Mouse (Mus musculus): ENCODE measurements around the gene Wdr90. TPM values are rescaled to one million over a fixed set of nuclear protein-coding genes. Genes with fewer than 3 reads are reported as not detected.

Wdr90 gene
- 5.9 and 11.4 TPM in 2 replicates for polyA plus RNA-seq (2011; ENCODE audit: insufficient read length, low read depth, missing spikeins)

DNA sequence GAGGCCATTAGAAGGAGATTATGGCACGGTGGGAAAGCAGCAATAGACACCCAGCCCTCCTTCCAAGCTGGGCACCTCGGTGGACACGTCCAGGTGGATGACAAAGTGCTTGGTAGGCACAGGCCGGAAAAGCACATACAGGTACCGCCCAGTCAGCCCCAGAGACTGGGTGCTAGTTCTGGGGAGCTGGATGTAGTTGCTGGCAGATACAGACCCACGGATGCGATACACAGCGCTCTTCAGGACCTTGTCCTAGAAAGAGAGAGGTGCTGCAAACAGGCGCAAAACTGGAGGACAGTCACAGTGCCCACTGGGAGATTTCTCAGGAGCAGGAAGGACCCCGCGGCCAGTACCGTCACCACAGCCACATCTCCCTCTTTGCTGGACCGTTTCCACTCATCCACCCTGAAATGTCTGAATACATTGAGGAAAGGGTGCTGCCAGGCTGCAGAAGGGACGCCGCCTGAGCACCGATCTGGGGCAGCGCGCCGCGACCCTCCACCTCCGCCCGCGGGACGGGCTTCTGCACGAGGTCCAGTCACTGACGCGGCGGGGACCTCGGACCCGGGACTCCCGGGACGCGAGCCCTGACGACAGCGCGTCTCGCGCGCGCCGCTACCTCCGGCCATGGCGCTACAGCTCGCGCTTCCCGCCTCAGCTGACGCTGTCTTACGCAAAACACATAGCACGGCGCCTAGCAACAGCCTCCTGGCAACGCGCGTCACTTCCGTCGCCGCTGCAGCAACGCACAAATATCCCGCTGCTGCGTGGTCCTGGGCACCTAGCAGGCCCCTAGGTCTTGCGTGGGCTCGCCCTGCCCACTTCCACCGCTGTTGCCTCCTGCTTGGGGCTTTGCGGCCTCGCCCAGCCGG, at the start of gene Wdr90:
Wdr90 (minus strand) TSS at position 670 of the 872 bp plus-strand sequence.
- H3K4me1 ChIP-seq (ENCODE audit: control insufficient read depth, insufficient read depth, low read length), result no peaks in the 10 kb centered on the region
- H3K4me3 ChIP-seq (ENCODE audit: insufficient read depth, low read length), result peak within 1 kb of the TSS; percentile 56
- H3K27ac ChIP-seq (ENCODE audit: insufficient read depth, low read length), result peak within 1 kb of the TSS; percentile 9; the same call in 1 of the 2 replicates
- TF ChIP-seq CTCF (IDR thresholded peaks at IDR 0.05; ENCODE audit: borderline replicate concordance, insufficient read depth, low read length), result no peak
- TF ChIP-seq POLR2A (IDR thresholded peaks at IDR 0.05; ENCODE audit: low read depth, low read length), result peak; percentile 72

DNA sequence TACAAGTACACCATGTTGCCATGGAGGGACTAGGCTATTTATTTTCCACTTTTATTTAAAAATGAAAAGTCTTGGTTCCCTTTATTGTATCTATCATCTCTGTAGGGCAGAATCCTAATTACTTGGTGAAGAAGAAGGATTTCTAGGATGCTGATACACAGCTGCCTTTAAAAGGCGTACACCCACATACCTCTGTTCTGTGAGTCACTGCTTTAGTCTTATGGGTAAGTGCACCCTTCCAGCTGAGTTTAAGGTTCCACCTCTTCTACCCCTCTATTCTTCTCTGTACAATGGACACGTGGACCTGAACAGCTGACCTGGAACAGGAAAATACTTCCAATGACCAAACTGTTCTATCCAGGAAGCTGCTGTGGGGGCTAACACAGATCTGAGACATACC, 46.3 kb upstream of the Wdr90 start:
- H3K4me3 ChIP-seq (ENCODE audit: insufficient read depth, low read length), result no peak overlapping the region
- H3K4me1 ChIP-seq (ENCODE audit: control insufficient read depth, insufficient read depth, low read length), result 0 out of 2 replicates have a peak, but pooled peaks cover 4% of the 10 kb centered on the region
- TF ChIP-seq CTCF (IDR thresholded peaks at IDR 0.05; ENCODE audit: borderline replicate concordance, insufficient read depth, low read length), result no peak
- no peak for TF ChIP-seq POLR2A (IDR thresholded peaks at IDR 0.05; ENCODE audit: low read depth, low read length)
- H3K27ac ChIP-seq (ENCODE audit: insufficient read depth, low read length), result no peak overlapping the region

DNA sequence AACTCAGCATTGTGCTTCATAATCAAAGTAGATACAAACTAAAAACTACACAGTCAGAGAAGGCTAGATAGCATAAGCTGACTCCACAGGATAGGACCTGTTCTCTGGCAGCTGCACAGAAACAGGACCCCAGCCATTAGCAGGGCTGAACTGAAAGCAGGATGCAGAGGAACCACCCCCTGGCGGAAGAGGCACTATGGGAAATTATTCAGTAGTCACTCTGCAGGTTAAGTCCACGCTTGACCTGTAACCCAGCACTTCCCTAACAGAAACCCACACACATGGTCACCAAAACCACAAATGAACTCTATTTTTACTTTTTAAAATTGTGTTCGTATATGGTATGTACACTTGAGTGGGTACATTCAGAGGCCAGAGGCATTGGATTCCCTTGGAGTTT, 41.8 kb upstream of the Wdr90 start:
- 0 out of 2 replicates have a peak, but pooled peaks cover 3% of the 10 kb centered on the region for H3K4me1 ChIP-seq (ENCODE audit: control insufficient read depth, insufficient read depth, low read length)
- no peak overlapping the region for H3K27ac ChIP-seq (ENCODE audit: insufficient read depth, low read length)
- TF ChIP-seq POLR2A (IDR thresholded peaks at IDR 0.05; ENCODE audit: low read depth, low read length) (no peak), CTCF (IDR thresholded peaks at IDR 0.05; ENCODE audit: borderline replicate concordance, insufficient read depth, low read length) (no peak)
- no peak overlapping the region for H3K4me3 ChIP-seq (ENCODE audit: insufficient read depth, low read length)

DNA sequence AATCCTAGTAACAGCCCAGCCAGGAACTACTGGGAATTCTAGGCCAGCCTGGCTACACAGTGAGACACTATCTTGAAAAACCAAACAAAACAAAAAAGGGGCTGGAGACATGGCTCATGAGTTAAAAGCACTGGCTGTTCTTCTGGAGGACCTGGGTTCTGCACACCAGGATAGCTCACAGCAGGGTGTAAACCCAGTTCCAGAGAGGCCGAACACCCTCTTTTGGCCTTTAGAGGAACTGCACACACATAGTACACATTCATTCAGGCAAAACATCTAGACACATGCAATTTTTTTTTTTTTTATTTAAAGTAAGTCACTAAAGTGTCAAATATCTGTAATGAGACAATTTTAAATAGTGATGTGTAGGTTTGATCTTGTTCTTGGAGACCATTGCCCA, 38.9 kb upstream of the Wdr90 start:
- Histone ChIP-seq H3K27ac (ENCODE audit: insufficient read depth, low read length) (no peak overlapping the region), H3K4me3 (ENCODE audit: insufficient read depth, low read length) (no peak overlapping the region), H3K4me1 (ENCODE audit: control insufficient read depth, insufficient read depth, low read length) (no peaks in the 10 kb centered on the region)
- TF ChIP-seq CTCF (IDR thresholded peaks at IDR 0.05; ENCODE audit: borderline replicate concordance, insufficient read depth, low read length), result no peak
- no peak for TF ChIP-seq POLR2A (IDR thresholded peaks at IDR 0.05; ENCODE audit: low read depth, low read length)

DNA sequence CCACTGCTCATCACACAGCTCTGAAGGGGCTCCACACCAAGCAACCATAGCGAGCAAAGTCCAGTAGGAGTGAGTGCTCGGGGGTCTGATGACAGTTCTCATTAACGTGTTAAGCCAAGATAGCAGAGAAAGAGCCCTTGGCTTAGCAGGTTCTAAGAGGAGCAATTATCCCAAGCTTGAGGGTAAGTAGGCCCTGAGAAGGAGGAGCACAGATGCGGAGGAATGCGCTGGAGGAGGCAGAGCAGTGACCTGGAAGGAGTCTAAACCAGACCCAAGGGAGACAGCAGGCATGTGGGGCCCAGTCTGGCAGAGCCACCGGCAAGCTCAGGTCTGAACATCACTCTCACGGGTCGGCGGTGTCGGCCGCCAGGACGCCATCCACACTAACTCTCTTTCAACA, 34.6 kb upstream of the Wdr90 start:
- Histone ChIP-seq H3K4me1 (ENCODE audit: control insufficient read depth, insufficient read depth, low read length) (no peaks in the 10 kb centered on the region), H3K4me3 (ENCODE audit: insufficient read depth, low read length) (no peak overlapping the region), H3K27ac (ENCODE audit: insufficient read depth, low read length) (no peak overlapping the region)
- no peak for TF ChIP-seq POLR2A (IDR thresholded peaks at IDR 0.05; ENCODE audit: low read depth, low read length)

DNA sequence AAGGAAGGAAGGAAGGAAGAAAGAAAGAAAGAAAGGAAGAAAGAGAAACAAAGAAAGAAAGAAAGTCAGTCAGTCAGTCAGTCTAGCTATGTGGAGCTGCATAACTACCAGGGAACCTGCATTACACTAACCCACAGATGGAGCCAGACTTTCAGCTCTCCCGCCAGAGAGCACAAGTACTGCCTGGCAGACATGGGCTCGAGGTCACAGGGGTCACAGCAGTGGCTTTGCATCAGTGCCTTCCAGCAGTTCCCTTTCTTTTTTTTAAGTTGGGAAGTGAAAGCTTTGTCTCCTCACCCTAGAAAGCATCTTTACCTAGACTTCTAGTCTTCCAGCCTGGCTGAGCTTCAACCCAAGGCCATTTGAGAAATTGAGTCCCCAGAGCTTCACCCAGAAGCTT, 34.1 kb upstream of the Wdr90 start:
- TF ChIP-seq CTCF (IDR thresholded peaks at IDR 0.05; ENCODE audit: borderline replicate concordance, insufficient read depth, low read length) (no peak), POLR2A (IDR thresholded peaks at IDR 0.05; ENCODE audit: low read depth, low read length) (no peak)
- no peak overlapping the region for H3K27ac ChIP-seq (ENCODE audit: insufficient read depth, low read length)
- H3K4me3 ChIP-seq (ENCODE audit: insufficient read depth, low read length), result no peak overlapping the region
- H3K4me1 ChIP-seq (ENCODE audit: control insufficient read depth, insufficient read depth, low read length), result no peaks in the 10 kb centered on the region

DNA sequence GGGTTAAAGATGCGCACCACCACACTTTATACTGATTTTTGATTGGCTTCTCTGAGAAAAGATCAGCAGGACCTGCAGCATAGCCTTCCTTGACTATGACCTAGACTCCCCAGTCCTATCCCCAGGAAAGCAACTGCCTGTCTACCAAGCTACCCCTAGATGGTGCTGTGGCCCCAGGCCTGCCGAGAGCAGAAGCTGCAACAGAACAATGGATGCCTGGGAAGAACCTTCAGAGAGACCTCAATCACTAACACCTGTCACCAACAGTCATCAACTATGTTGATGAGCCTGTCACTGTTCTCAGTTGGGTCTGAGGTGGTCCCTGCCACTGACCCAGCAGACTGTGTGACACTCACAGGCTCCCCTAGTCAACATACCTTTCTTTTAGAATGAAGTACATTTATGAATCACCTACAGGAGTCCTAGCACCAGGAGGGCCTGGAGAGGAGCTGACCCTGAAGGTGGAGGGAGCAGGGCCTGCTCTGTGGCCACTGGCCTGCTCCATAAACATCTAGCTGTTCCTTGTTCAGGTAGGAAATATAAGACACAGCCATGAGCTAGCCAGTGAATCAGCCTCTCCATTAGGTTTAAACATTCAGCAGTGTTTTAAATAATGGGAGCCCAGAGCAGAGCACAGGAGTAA, 32.8 kb upstream of the Wdr90 start:
- TF ChIP-seq CTCF (IDR thresholded peaks at IDR 0.05; ENCODE audit: borderline replicate concordance, insufficient read depth, low read length), result peak; percentile 86
- TF ChIP-seq POLR2A (IDR thresholded peaks at IDR 0.05; ENCODE audit: low read depth, low read length), result no peak
- Histone ChIP-seq H3K4me1 (ENCODE audit: control insufficient read depth, insufficient read depth, low read length) (no peaks in the 10 kb centered on the region), H3K27ac (ENCODE audit: insufficient read depth, low read length) (no peak overlapping the region), H3K4me3 (ENCODE audit: insufficient read depth, low read length) (no peak overlapping the region)

DNA sequence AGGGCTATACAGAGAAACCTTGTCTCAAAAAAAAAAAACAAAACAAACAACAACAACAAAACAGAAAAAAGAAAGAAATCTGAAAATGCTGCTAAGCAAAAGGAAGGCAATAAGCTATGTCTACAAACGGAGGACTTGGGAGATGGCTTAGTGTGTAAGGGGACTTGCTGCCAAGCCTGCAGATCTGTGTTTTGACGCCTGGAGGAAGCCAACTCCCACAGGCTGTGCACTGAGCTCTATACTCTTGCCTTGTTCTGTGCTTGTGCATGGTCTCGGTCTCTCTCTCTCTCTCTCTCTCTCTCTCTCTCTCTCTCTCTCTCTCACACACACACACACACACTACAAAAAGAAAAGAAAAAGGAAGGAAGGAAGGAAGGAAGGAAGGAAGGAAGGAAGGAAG, 27.5 kb upstream of the Wdr90 start:
- no peak for TF ChIP-seq CTCF (IDR thresholded peaks at IDR 0.05; ENCODE audit: borderline replicate concordance, insufficient read depth, low read length)
- no peak for TF ChIP-seq POLR2A (IDR thresholded peaks at IDR 0.05; ENCODE audit: low read depth, low read length)
- Histone ChIP-seq H3K27ac (ENCODE audit: insufficient read depth, low read length) (no peak overlapping the region), H3K4me1 (ENCODE audit: control insufficient read depth, insufficient read depth, low read length) (no peaks in the 10 kb centered on the region), H3K4me3 (ENCODE audit: insufficient read depth, low read length) (no peak overlapping the region)

DNA sequence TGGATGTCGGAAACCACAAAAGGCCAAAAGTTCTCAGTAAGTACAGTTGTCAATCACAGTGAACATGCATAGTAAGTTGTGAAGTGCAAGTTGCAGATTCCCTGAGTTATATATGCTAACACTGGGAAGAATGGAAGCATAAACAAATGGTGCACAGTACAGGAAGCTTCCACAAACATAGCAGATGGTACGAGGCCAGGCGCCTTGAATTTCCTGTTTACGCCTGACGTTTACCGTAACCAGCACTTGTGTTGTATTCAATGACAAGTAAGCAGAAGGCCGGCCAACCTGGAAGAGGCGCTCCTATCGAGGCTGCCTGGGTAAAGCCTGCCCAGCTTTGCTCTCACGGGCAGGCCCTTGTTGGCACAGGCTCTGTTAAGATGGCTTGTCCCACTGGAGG, 26.2 kb upstream of the Wdr90 start:
- TF ChIP-seq CTCF (IDR thresholded peaks at IDR 0.05; ENCODE audit: borderline replicate concordance, insufficient read depth, low read length) (no peak), POLR2A (IDR thresholded peaks at IDR 0.05; ENCODE audit: low read depth, low read length) (no peak)
- Histone ChIP-seq H3K4me1 (ENCODE audit: control insufficient read depth, insufficient read depth, low read length) (no peaks in the 10 kb centered on the region), H3K27ac (ENCODE audit: insufficient read depth, low read length) (no peak overlapping the region), H3K4me3 (ENCODE audit: insufficient read depth, low read length) (no peak overlapping the region)

DNA sequence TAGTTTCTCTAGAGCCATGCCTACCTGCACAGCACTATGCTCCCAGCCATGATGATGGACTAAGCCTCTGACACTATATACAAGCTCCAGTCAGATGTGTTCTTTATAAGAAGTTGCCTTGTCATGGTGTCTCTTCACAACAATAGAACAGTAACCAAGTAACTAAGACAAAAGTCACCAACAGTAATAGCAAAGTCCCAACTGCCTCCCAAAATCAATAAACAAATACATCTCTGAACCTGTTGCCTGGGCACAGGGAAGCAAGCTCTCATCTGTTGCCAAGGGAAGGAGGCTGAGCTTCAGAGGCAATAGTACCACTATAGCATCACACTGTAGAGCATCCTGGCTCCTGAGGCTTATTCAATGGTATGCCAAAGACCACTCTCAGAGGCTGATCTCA, 25.5 kb upstream of the Wdr90 start:
- Histone ChIP-seq H3K4me1 (ENCODE audit: control insufficient read depth, insufficient read depth, low read length) (no peaks in the 10 kb centered on the region), H3K27ac (ENCODE audit: insufficient read depth, low read length) (no peak overlapping the region)
- no peak for TF ChIP-seq POLR2A (IDR thresholded peaks at IDR 0.05; ENCODE audit: low read depth, low read length)
- TF ChIP-seq CTCF (IDR thresholded peaks at IDR 0.05; ENCODE audit: borderline replicate concordance, insufficient read depth, low read length), result no peak

More for the DNA sequence above, 25.5 kb upstream of the Wdr90 start:
- H3K4me3 ChIP-seq (ENCODE audit: insufficient read depth, low read length), result no peak overlapping the region

Measured in embryonic fibroblast, embryonic 13.5 days (primary cell).